Mouse (Mus musculus): ENCODE measurements around the gene Prcc.
"Not testable (repeated sequence)": the region's sequence is repeated elsewhere in the genome, so short reads cannot be mapped to it uniquely, and the experiment has no call there.

Prcc gene

DNA sequence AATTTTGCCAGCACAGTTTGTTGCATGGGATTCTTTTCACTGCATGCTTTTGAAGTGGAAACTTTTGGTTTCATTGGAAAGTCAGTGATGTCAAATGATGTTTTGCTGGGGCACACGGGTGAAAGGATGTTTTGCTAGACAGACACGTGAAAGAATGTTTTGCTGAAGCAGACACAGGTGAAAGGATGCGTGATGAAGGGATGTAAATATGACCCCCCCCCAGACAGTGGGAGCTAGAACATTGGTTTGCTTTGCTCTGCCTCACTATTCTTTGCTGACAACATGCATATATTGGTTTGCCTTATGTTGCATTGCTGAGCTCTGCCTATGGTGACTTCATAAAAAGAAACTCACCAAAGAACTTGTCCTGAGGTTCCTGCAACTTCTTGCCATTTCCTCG, 40.4 kb downstream of the Prcc start:
- no peak for DNase-seq (ENCODE audit: low spot score)

DNA sequence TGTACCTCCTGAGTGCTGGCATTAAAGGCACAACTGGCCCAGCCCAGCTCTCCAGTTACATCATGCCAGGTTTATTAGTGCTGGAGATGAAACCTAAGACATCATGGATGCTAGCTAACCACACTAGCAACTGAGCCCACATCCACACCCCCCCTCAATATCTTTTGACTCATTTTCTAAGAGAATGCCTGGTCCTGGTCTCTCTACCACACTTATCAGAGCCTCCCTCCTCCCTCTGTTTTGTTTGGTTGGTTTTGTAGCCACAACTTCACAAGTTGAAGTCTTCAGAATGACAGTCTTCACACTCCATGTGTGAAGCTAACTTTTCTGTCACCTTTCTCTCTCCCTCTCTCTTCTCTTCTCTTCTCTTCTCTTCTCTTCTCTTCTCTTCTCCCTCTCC, 44.5 kb downstream of the Prcc start:
- no peak for DNase-seq (ENCODE audit: low spot score)

DNA sequence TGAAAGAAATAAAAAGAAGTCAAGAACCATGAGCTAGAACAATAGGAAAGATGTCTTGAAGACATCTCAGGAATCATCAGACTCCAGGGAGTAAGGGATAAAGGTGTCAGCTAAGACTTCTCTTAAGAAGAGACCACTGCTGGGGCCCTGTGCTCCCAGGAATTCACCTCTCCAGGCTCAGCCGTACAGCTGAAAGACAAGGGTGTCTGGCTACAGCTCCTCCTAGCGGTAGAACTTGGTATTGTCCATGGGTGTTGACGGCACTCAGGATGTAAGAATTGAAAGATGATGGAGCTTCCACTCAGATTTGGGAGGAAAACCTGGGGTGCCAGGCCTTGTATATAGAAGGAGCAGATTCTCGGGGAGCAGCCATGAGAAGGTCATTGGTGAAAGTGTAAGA, 46.8 kb downstream of the Prcc start:
- DNase-seq (ENCODE audit: low spot score) = peak; percentile 30

GRCm38 (mm10) chr3:87833482-87833881, 51.9 kb downstream of the Prcc start:
- DNase-seq (ENCODE audit: low spot score) = no peak

- no peak for DNase-seq (ENCODE audit: low spot score)
Measured at GRCm38 (mm10) chr3:87832109-87832859, 53.1 kb downstream of the Prcc start.

- no peak for DNase-seq (ENCODE audit: low spot score)
Measured at GRCm38 (mm10) chr3:87829025-87829424, 56.4 kb downstream of the Prcc start.

GRCm38 (mm10) chr3:87828435-87828834, 57.0 kb downstream of the Prcc start:
- no peak for DNase-seq (ENCODE audit: low spot score)

DNA sequence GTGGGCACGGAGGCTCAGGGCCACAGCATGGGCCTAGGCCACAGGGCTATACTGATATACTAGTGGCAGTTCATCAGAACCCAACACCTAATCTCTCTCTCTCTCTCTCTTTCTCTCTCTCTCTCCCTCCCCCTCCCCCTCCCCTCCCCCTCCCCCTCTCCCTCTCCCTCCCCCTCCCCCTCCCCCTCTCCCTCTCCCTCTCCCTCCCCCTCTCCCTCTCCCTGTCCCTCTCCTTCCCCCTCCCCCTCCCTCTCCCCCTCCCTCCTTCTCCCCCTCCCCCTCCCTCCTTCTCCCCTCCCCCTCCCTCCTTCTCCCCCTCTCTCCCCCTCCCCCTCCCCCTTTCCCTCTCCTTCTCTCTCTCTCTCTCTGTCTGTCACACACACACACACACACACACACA, 61.2 kb downstream of the Prcc start, which contains the start of gene Pear1:
Gene Pear1, minus strand, starts transcription at position 101 of the 400 bp plus-strand sequence.
- DNase-seq (ENCODE audit: low spot score) = not testable (repeated sequence)

- no peak for DNase-seq (ENCODE audit: low spot score)
Measured at GRCm38 (mm10) chr3:87818226-87818625, 67.2 kb downstream of the Prcc start.

DNA sequence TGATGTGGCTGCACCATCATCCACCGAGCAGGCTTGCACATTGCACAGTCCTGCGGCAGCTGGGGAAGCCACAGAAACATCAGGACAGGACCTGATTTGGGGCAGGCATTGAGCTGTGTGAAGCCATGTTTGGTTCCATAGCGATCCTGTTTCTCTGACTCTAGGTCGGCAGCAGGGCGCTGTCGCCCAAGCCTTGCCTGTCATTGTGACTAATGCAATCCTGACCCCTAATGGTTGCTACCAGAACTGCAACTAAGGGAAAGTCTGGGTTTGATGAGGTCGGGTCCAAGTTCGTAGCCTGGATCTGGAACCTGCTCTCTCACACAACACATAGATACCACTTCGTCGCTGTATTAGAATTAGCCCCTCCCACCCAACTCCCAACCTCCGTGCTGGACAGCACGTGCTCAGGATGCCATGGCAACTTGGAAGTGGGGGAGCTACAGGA, 68.7 kb downstream of the Prcc start:
- DNase-seq (ENCODE audit: low spot score) = peak; percentile 26

DNA sequence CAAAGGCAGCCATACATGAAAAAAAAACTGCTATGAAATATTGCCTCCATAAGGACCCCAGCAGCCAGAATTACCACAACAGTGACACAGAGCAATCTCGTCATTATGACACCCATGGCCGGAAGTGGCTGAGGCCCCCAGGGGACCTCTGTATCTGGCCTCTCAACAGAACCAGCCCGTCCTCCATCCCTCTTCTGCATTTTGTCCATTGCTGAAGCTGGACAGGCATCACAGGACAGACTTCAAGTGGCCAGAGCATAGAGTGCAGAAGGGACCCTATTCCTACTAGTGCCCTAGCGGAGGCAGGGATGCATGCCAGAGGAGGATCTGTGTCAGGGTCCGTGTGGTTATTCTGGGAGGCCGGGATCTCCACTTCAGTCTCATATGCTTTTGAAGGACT, 69.2 kb downstream of the Prcc start:
- DNase-seq (ENCODE audit: low spot score) = no peak

DNA sequence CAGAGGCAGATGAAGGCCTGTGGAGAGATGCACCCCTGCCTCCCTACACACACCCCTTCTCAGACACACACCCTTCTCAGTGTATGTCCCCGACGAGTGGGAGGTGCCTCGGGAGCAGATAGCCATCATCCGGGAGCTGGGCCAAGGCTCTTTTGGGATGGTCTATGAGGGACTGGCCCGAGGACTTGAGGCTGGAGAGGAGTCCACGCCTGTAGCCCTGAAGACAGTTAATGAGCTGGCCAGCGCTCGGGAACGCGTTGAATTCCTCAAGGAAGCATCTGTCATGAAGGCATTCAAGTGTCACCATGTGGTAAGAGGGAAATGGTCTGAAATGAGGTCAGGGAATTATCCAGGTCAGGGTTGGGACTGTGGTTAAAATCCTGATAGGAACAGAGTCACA, 72.5 kb downstream of the Prcc start:
- no peak for DNase-seq (ENCODE audit: low spot score)

GRCm38 (mm10) chr3:87812413-87812812, 73.0 kb downstream of the Prcc start:
- no peak for DNase-seq (ENCODE audit: low spot score)

DNA sequence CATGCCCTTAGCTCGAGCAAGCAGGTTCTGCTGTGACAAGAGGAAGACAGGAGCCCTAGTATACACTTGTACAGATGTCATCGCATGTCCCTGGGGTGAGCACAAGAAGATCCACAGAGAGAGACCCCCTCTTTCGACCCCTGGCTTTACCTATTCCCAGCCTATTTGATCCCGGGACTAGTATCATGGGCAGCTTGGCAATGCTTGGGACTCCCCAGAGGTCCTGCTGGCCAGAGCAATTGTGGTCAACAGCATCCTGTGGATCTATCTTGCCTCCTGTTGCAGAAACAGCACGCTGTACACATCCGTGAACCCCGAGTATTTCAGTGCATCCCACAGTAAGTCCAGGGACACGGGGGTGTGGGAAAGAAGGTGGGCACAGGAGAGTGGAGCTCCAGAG, 74.1 kb downstream of the Prcc start:
- no peak for DNase-seq (ENCODE audit: low spot score)

DNA sequence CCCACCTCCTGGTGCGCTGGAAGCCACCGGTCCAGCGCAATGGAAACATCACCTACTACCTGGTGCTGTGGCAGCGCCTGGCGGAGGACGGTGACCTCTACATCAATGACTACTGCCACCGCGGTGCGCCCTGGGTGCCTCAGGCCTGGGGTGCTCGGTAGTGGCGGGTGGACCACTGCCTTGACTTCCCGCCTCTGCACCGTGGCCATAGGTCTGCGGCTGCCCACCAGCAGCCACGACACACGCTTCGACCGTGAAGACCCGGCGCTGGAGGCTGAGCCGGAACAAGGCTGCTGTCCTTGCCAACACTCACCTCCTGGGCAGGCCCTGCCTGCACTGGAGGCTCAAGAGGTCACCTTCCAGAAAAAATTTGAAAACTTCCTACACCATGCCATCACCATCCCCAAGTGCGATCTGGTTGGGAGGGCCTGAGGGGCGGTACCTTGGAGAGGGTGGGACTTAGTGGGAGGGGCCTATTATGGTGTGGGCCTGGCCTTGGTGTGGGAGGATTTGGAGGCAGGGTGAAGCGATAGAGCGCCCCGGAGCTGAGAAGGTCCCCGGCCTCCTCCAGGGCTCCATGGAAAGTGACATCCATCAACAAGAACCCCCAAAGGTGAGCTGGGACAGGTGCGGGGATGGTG, 76.0 kb downstream of the Prcc start:
- no peak for DNase-seq (ENCODE audit: low spot score)
